Mouse (Mus musculus) CD8-positive naive resting alpha-beta T cell, adult 2 months (primary cell): ENCODE data around the gene Gopc.

Experiments used
- DNase-seq, 2 experiments: peaks; one replicate each; pipeline ENCODE4 v3.0.0; 2022; ENCODE audit warnings: low read depth in 2 of 2, low spot score in 2 of 2

Gopc gene

DNA sequence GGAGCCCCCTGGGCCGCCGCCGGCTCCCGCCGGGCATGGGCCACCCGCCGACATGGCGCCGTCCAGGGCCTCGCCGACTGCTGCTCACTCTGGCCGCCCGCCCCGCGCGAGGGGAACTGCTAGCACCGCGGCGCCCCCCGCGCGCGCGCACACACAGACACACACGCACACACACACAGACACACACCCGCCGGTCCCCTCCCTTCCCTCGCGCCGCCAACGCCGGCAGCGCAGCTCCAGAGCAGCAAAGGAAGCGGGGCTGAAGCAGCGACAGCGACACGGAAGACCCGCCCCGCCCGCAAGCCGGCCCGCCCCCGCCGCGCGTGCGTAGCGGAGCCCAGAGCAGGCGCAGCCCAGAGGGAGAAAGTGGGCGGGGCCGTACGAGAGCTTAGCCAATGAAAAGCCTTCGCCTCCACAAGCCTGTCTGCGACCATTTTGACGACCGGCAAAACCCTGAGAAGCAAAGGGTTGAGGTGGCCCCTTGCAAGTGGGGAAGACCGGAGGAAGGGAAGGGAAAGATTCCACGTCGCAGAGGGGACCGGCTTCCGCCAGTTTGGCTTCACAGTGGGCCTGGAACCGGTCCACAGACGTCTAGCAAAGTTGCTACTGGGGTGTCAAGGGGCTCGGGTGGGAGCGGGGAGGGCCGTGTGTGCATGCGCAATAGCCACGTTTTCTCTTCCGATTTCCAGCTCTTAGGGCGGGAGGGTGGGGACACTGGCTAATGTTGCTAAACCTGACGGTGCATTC lies at the start of gene Gopc:
Gene Gopc (minus strand): TSS at position 280 of the 747 bp plus-strand sequence.
- peak; percentile 94 to 95 for DNase-seq

GRCm38 (mm10) chr10:52430953-52431352 lies 49.0 kb upstream of the Gopc start:
- DNase-seq, result no peak

- no peak for DNase-seq
Measured at GRCm38 (mm10) chr10:52427634-52428415, 45.9 kb upstream of the Gopc start.

- no peak for DNase-seq
Measured at GRCm38 (mm10) chr10:52426314-52426980, 44.5 kb upstream of the Gopc start.

- no peak for DNase-seq
Measured at GRCm38 (mm10) chr10:52423097-52423496, 41.2 kb upstream of the Gopc start.

DNA sequence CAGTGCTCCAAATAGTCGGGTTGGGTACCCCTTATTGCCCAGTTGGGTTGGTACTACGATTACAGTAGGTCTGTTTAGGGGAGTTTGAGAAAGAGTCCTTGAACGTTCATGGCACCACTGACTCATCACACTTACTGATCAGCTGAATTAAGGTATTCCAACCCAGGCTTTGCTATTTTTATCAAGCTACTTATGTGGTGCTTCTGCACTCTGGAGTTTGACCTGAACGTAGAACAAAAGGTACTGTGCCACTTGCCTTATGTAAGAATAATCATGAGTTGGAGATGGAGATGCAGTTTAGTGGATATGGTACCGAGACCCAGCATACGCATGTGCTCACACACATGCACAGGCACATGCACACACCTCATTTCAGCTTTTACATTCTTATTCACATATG lies 39.8 kb upstream of the Gopc start:
- no peak for DNase-seq

- DNase-seq, result no peak
Measured at GRCm38 (mm10) chr10:52420526-52420925, 38.6 kb upstream of the Gopc start.

DNA sequence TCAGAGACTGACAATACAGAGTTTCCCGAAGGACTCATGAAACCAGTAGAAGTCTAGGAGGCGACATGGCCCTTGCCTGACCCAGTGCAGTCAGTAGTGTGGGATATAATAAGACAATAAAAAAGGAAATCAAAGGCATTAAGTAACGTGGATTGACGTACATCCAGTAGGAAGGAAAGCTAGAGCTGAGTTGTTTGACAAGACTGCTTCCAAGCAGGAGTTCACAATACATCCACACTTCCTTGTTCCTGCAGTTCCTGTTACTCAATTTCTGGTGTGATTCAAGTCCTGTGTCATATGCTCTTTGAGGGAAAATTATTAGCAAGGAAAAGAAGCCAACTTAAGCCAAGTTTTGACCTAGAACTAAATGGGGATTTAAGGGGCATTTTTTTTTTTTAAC lies 37.5 kb upstream of the Gopc start:
- no peak for DNase-seq

GRCm38 (mm10) chr10:52418931-52419330 lies 37.0 kb upstream of the Gopc start:
- no peak for DNase-seq

DNA sequence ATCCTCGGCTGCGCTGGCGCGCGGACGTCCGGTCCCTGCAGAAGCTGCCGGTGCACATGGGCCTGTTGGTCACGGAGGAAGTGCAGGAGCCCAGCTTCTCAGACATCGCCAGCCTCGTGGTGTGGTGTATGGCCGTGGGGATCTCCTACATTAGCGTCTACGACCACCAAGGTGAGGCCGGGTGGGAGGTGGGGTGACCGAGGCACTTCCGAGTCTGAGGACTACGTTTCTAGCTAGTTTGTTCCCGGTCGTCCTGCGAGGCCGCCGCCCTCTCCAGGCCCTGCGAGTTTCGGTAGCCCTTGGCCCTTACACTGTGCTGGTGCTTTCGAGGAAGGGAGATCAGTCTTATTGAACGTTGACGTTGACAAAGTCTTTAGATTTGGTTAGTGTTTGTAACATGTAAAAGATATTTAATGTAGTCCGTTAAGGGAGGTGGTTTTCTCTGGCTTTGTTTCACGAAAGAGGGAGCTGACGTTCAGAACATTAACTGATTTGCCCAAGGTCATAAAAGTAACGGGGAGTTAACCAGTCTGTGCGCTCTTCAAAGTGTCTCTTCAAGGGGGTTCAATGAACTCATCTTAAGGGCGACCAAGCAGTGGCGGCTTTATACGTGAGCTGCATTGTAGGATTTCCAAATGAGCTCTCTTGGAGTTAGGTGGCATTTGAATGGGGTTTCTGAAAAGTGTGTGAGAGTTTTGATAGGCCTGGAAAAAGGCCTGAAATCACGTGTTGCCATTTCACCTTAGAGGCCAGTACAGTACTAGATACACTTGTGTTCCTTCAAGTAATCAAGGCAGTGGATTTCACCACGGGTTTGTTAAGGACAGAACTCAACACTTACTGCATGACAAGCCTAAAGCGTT lies 36.3 kb upstream of the Gopc start:
- DNase-seq, result no peak

GRCm38 (mm10) chr10:52417299-52417997 lies 35.5 kb upstream of the Gopc start, which contains the start of gene Nus1:
Nus1 (plus strand) TSS chr10:52417547.
- peak; percentile 94 to 95 for DNase-seq

- no peak for DNase-seq
Measured at GRCm38 (mm10) chr10:52416458-52416857, 34.5 kb upstream of the Gopc start.

DNA sequence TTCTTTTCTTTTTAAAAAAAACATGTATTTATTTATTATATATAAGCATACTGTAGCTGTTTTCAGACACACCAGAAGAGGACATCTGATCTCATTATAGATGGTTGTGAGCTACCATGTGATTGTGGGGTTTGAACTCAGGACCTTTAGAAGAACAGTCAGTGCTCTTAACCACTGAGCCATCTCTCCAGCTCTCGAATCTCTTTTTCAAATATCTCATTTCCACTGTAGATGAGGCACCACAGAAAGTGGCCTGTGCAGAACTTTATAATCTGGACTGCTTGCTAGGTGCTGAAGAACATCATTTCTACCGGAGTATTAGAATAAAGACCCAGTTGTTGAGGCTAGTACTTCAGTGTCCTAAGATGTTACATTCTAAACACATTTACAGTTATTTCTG lies 33.1 kb upstream of the Gopc start:
- DNase-seq, result no peak

DNA sequence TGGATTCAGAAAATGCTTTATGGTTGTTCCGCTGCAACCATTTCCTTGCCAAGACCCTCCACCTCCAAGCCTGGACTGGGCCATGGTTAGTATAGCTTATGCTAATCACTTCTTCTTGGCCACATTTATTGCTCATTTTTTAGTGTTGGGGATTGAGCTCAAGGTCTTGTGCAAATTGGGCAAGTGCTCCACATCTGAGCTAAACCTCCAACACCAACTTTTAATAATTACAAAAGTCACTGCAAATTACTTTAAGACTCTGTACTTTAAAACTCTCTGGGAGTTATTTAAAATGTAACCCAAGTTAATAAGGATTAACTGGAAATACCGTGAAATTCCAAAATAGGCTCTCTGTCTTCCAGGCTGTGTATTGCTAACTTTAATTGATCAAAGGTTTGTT lies 25.6 kb upstream of the Gopc start:
- DNase-seq, result no peak

GRCm38 (mm10) chr10:52405160-52405559 lies 23.2 kb upstream of the Gopc start:
- DNase-seq, result no peak

DNA sequence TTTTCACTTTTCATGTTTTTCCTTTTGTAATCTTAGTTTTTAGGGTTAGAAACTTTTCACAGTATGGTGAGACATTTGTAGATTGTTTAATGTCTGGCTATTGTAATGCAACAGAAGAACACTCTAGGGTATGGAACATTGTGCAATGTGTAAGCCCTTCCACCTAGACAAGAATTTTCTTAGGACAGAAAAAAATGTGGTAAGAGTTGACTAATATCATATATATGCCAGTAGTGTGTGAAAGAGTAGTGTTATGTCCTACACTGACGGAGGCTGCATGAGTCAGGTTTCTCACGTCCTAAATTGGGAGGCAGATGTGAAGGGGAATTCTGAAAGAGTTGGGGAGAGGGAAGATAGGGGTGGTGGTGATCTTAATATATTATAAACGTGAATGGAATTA lies 17.8 kb upstream of the Gopc start:
- no peak for DNase-seq

GRCm38 (mm10) chr10:52398715-52399114 lies 16.8 kb upstream of the Gopc start:
- DNase-seq, result no peak

- DNase-seq, result no peak
Measured at GRCm38 (mm10) chr10:52396647-52397046, 14.7 kb upstream of the Gopc start.

DNA sequence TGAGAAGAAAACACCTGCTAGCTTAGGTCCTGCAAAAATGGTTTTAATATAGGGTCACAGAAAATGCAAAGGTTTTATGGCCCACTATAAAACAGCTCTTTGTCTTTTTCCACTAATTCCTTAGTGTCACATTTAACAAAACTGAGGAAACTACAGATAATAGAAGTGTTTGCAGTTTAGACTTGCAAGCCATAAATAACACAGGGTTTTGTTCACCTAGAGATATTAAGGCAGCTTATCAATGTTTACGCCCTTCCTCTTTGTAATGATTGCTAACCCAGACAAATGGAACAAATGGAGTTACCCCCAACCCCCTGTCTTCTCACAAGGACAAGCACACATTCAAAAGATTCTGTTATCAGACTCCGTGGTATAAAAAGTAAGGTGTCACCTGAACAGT lies 9.3 kb upstream of the Gopc start:
- no peak for DNase-seq

DNA sequence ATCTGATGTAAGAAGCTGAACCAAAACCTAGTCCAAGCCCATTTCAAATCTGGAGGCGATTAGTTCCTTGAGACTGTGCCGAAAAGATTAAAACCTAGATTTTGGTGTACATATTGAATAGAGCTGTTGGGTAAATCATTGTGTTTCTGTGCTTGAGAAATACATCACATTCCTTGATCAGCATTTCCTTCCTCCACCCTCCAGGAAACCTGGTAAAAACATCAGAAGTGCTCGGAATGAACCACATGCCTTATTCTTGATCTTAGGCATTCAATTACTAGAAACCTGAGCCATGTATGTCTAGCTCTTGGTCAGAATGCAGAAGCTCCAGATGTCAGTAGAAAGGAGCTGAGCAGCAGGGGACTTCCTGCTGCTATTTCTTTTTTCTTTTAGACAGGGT lies 7.5 kb upstream of the Gopc start:
- DNase-seq, result no peak
